Mouse (Mus musculus): ENCODE data around the gene Olfr93. TPM values are rescaled to one million over a fixed set of nuclear protein-coding genes. Genes with fewer than 3 reads are reported as not detected.
"Not testable (repeated sequence)": the region's sequence is repeated elsewhere in the genome, so short reads cannot be mapped to it uniquely, and the experiment has no call there.

The Olfr93 gene
- polyA plus RNA-seq, 1 experiment: not detected

DNA sequence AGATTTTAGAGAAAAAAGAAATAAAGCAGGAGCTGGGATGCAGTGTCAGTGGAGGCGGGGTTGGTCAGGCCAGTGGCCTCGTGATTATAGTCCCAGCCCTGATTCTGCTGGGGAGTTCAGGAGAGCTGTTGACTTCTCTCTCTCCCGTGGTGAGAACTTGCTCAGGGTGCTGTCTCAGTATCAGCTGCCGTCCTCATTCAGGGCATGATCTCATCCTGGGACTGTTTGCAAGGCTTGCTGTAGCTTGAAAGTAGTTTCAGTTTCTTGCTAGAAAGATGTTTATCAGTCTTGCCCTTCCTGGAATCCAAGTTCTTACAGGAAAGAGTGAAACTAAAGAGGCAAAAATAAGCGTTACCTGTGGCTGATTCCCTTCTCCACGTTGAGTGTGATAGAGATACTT is 24.2 kb upstream of the Olfr93 start:
- Histone ChIP-seq H3K27ac (ENCODE audit: insufficient read depth, low read depth, low read length) (no peak overlapping the region), H3K4me1 (ENCODE audit: control insufficient read depth, insufficient read depth, low read length) (no peaks in the 10 kb centered on the region), H3K4me3 (ENCODE audit: insufficient read depth, low read depth, low read length) (no peak overlapping the region)
- TF ChIP-seq CTCF (IDR thresholded peaks at IDR 0.05; ENCODE audit: insufficient read depth, low read depth, low read length): no peak
- TF ChIP-seq POLR2A (IDR thresholded peaks at IDR 0.05; ENCODE audit: insufficient read depth, low read depth, low read length): no peak
- WGBS: 54% methylated on average over 6 of the region's 6 CpGs

DNA sequence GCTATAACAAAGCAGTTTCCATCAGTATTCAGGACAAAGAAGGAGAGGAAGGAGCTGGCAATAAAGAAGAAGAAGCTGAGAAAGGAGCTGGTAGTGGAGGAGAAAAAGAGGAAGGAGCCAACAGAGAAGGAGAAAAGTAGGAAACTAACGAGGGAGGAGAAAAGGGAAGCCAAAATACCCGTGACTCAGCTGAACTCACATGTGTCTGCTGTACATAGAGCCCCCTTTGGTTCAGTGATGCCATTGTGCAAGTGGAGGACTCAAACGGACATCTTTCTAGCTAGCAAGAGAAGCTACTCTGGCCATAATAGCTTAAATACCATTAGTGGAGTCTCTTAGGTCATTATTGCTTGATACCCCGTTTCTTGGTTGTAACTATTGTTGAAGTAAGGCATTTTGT is 29.9 kb downstream of the Olfr93 start:
- H3K27ac ChIP-seq (ENCODE audit: insufficient read depth, low read depth, low read length); H3K4me1 ChIP-seq (ENCODE audit: control insufficient read depth, insufficient read depth, low read length); H3K4me3 ChIP-seq (ENCODE audit: insufficient read depth, low read depth, low read length): not testable (repeated sequence)
- WGBS: 41% methylated on average over 4 of the region's 4 CpGs

DNA sequence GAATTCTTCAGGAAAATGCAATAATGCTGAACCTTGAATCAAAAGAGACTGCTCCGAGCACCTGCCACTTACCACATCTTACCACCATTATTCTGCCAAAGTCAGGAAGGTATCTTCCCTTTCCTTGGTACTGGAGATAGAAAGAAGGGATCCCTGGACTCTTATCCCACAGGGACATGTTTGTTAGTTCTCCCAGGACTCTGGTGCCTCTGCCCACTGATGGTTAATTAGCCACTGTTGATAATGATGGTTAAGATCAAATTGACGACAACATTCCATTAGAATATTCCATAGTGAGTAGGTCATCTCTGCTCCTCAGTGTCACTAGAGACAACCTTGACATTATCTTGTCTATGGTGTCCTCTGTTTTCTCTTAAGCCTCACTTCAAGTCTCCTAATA is 41.3 kb downstream of the Olfr93 start, which contains the start of gene Olfr92:
Gene Olfr92, minus strand, starts transcription at position 101 of the 400 bp plus-strand sequence.
- H3K4me1 ChIP-seq (ENCODE audit: control insufficient read depth, insufficient read depth, low read length): no peaks in the 10 kb centered on the region
- H3K27ac ChIP-seq (ENCODE audit: insufficient read depth, low read depth, low read length): no peak within 1 kb of the TSS
- no peak within 1 kb of the TSS for H3K4me3 ChIP-seq (ENCODE audit: insufficient read depth, low read depth, low read length)
- TF ChIP-seq CTCF (IDR thresholded peaks at IDR 0.05; ENCODE audit: insufficient read depth, low read depth, low read length) (no peak), POLR2A (IDR thresholded peaks at IDR 0.05; ENCODE audit: insufficient read depth, low read depth, low read length) (no peak)
- WGBS: 92% methylated on average over 2 of the region's 2 CpGs

DNA sequence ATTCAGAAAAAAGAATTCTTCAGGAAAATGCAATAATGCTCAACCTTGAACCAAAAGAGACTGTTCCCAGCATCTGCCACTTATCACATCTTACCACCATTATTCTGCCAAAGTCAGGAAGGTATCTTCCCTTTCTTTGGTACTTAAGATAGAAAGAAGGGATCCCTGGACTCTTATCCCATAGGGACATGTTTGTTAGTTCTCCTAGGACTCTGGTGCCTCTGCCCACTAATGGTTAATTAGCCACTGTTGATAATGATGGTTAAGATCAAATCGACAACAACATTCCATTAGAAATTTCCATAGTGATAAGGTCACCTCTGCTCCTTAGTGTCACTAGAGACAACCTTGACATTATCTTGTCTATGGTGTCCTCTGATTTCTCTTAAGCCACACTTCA is 63.1 kb downstream of the Olfr93 start, which contains the start of gene Olfr91:
Gene Olfr91, minus strand, starts transcription at position 101 of the 400 bp plus-strand sequence.
- WGBS: 93% methylated on average over 1 of the region's 1 CpGs
- Histone ChIP-seq H3K27ac (ENCODE audit: insufficient read depth, low read depth, low read length) (no peak within 1 kb of the TSS), H3K4me1 (ENCODE audit: control insufficient read depth, insufficient read depth, low read length) (no peaks in the 10 kb centered on the region), H3K4me3 (ENCODE audit: insufficient read depth, low read depth, low read length) (no peak within 1 kb of the TSS)
- TF ChIP-seq CTCF (IDR thresholded peaks at IDR 0.05; ENCODE audit: insufficient read depth, low read depth, low read length): no peak
- no peak for TF ChIP-seq POLR2A (IDR thresholded peaks at IDR 0.05; ENCODE audit: insufficient read depth, low read depth, low read length)

DNA sequence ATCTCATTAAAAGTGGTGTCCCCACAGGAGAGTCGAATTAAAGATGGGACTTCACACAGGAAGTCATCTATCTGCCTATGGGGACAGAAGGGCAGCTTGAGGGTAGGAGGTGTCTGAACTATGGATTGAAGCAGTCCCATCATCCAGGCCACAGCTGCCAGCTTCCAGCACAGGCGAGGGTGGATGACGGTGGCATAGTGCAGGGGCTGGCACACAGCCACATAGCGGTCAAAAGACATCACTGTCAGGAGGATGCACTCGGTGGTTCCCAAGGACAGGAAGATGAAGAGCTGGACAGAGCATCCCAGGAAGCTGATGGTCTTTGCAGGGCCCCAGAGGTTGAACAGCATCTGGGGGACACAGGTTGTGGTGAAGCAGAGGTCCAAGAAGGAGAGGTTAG is 68.0 kb downstream of the Olfr93 start:
- Histone ChIP-seq H3K4me1 (ENCODE audit: control insufficient read depth, insufficient read depth, low read length) (no peaks in the 10 kb centered on the region), H3K27ac (ENCODE audit: insufficient read depth, low read depth, low read length) (no peak overlapping the region), H3K4me3 (ENCODE audit: insufficient read depth, low read depth, low read length) (no peak overlapping the region)
- WGBS: 72% methylated on average over 5 of the region's 5 CpGs
- TF ChIP-seq CTCF (IDR thresholded peaks at IDR 0.05; ENCODE audit: insufficient read depth, low read depth, low read length) (no peak), POLR2A (IDR thresholded peaks at IDR 0.05; ENCODE audit: insufficient read depth, low read depth, low read length) (no peak)

DNA sequence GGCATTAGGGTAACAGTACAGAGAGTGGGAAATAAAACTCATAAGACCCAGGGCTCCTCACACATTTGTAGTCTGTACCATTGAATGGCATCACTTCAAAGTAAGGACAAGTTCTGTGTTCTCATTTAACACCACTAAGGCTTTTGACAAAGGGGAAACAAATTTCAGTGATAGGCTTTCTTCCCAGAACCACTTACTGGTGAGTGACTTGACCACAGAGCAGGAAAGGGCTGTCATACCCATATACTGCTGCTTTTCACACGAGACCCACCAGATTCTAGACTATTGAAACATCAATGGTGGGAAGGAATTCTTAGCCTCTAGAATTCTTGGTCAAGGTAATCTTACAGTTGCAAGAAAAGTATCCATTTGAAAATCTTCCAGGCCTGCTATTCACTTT is 69.1 kb downstream of the Olfr93 start:
- no peak overlapping the region for H3K4me3 ChIP-seq (ENCODE audit: insufficient read depth, low read depth, low read length)
- no peak for TF ChIP-seq CTCF (IDR thresholded peaks at IDR 0.05; ENCODE audit: insufficient read depth, low read depth, low read length)
- TF ChIP-seq POLR2A (IDR thresholded peaks at IDR 0.05; ENCODE audit: insufficient read depth, low read depth, low read length): no peak
- 80% methylated on average over 1 of the region's 1 CpGs for WGBS

More for the DNA sequence above, 69.1 kb downstream of the Olfr93 start:
- Histone ChIP-seq H3K4me1 (ENCODE audit: control insufficient read depth, insufficient read depth, low read length) (no peaks in the 10 kb centered on the region), H3K27ac (ENCODE audit: insufficient read depth, low read depth, low read length) (no peak overlapping the region)

Other genes starting within 250 kb of the Olfr93 start
- gene Rnf39, start 218.6 kb downstream of the Olfr93 start, polyA plus RNA-seq (2012; ENCODE audit: insufficient read depth, insufficient read length, low replicate concordance, missing spikeins): not detected in 2 replicates
- not detected in 2 replicates for gene Ppp1r11, start 209.8 kb downstream of the Olfr93 start, polyA plus RNA-seq (2012; ENCODE audit: insufficient read depth, insufficient read length, low replicate concordance, missing spikeins)
- gene Znrd1, start 202.9 kb downstream of the Olfr93 start, polyA plus RNA-seq (2012; ENCODE audit: insufficient read depth, insufficient read length, low replicate concordance, missing spikeins): not detected in 2 replicates
- gene Znrd1as, start 202.9 kb downstream of the Olfr93 start, polyA plus RNA-seq (2012; ENCODE audit: insufficient read depth, insufficient read length, low replicate concordance, missing spikeins): not detected in 2 replicates
- gene 2410137M14Rik, start 180.3 kb downstream of the Olfr93 start, polyA plus RNA-seq (2012; ENCODE audit: insufficient read depth, insufficient read length, low replicate concordance, missing spikeins): not detected in 2 replicates
- not detected in 2 replicates for gene H2-M5, start 172.0 kb downstream of the Olfr93 start, polyA plus RNA-seq (2012; ENCODE audit: insufficient read depth, insufficient read length, low replicate concordance, missing spikeins)
- not detected in 2 replicates for gene Zfp57, start 160.3 kb downstream of the Olfr93 start, polyA plus RNA-seq (2012; ENCODE audit: insufficient read depth, insufficient read length, low replicate concordance, missing spikeins)
- not detected in 2 replicates for gene Mog, start 138.1 kb downstream of the Olfr93 start, polyA plus RNA-seq (2012; ENCODE audit: insufficient read depth, insufficient read length, low replicate concordance, missing spikeins)
- 220 and 221 TPM in 2 replicates for gene Gabbr1, start 115.5 kb downstream of the Olfr93 start, polyA plus RNA-seq (2012; ENCODE audit: insufficient read depth, insufficient read length, low replicate concordance, missing spikeins)
- not detected in 2 replicates for gene Olfr90, start 73.0 kb downstream of the Olfr93 start, polyA plus RNA-seq (2012; ENCODE audit: insufficient read depth, insufficient read length, low replicate concordance, missing spikeins)
- gene Olfr91, start 63.2 kb downstream of the Olfr93 start, polyA plus RNA-seq (2012; ENCODE audit: insufficient read depth, insufficient read length, low replicate concordance, missing spikeins): not detected in 2 replicates
- not detected in 2 replicates for gene Olfr92, start 41.4 kb downstream of the Olfr93 start, polyA plus RNA-seq (2012; ENCODE audit: insufficient read depth, insufficient read length, low replicate concordance, missing spikeins)
- gene Ubd, start 32.4 kb upstream of the Olfr93 start, polyA plus RNA-seq (2012; ENCODE audit: insufficient read depth, insufficient read length, low replicate concordance, missing spikeins): not detected in 2 replicates
- not detected in 2 replicates for gene Olfr94, start 39.5 kb upstream of the Olfr93 start, polyA plus RNA-seq (2012; ENCODE audit: insufficient read depth, insufficient read length, low replicate concordance, missing spikeins)
- not detected in 2 replicates for gene Olfr95, start 51.6 kb upstream of the Olfr93 start, polyA plus RNA-seq (2012; ENCODE audit: insufficient read depth, insufficient read length, low replicate concordance, missing spikeins)
- not detected in 2 replicates for gene Olfr96, start 58.7 kb upstream of the Olfr93 start, polyA plus RNA-seq (2012; ENCODE audit: insufficient read depth, insufficient read length, low replicate concordance, missing spikeins)
- gene Olfr97, start 75.8 kb upstream of the Olfr93 start, polyA plus RNA-seq (2012; ENCODE audit: insufficient read depth, insufficient read length, low replicate concordance, missing spikeins): not detected in 2 replicates
- not detected in 2 replicates for gene Olfr98, start 102.3 kb upstream of the Olfr93 start, polyA plus RNA-seq (2012; ENCODE audit: insufficient read depth, insufficient read length, low replicate concordance, missing spikeins)
- gene H2-M3, start 108.7 kb upstream of the Olfr93 start, polyA plus RNA-seq (2012; ENCODE audit: insufficient read depth, insufficient read length, low replicate concordance, missing spikeins): not detected in 2 replicates
- gene Olfr99, start 122.0 kb upstream of the Olfr93 start, polyA plus RNA-seq (2012; ENCODE audit: insufficient read depth, insufficient read length, low replicate concordance, missing spikeins): not detected in 2 replicates
- not detected in 2 replicates for gene Olfr101, start 142.8 kb upstream of the Olfr93 start, polyA plus RNA-seq (2012; ENCODE audit: insufficient read depth, insufficient read length, low replicate concordance, missing spikeins)
- not detected in 2 replicates for gene Olfr102, start 155.6 kb upstream of the Olfr93 start, polyA plus RNA-seq (2012; ENCODE audit: insufficient read depth, insufficient read length, low replicate concordance, missing spikeins)
- gene Olfr103, start 178.2 kb upstream of the Olfr93 start, polyA plus RNA-seq (2012; ENCODE audit: insufficient read depth, insufficient read length, low replicate concordance, missing spikeins): not detected in 2 replicates
- gene Olfr104-ps, start 198.1 kb upstream of the Olfr93 start, polyA plus RNA-seq (2012; ENCODE audit: insufficient read depth, insufficient read length, low replicate concordance, missing spikeins): not detected in 2 replicates
- gene Olfr105-ps, start 217.5 kb upstream of the Olfr93 start, polyA plus RNA-seq (2012; ENCODE audit: insufficient read depth, insufficient read length, low replicate concordance, missing spikeins): not detected in 2 replicates
- not detected in 2 replicates for gene Olfr106-ps, start 228.9 kb upstream of the Olfr93 start, polyA plus RNA-seq (2012; ENCODE audit: insufficient read depth, insufficient read length, low replicate concordance, missing spikeins)
- not detected in 2 replicates for gene Olfr107, start 237.7 kb upstream of the Olfr93 start, polyA plus RNA-seq (2012; ENCODE audit: insufficient read depth, insufficient read length, low replicate concordance, missing spikeins)

All from olfactory bulb, adult 2 months (tissue).